21 mouse cellular contexts compared by ENCODE assay signal in the genomic region with DNA sequence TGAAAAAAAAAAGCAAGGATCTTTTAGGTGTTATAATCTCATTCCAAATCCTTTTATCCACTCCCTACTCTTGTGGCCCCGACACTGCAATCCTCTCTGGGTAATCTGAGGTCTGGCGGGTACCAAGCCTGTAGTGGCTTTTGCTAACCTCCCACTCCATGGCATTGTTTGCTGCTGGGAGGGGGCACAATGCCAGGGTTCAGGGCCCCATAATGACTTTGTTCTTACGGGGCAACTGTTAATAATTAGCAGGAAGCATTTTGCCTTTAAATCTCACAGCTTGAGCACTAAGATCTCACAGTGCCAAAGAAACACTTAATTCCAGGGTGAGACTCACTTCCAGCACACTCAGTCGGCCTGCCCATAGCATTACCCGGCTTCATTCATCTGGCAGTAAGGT.
DNase-seq lines count a peak whose midpoint lies in the region; ATAC-seq lines count a peak whose summit lies in the region.
"Had no signal": no experiment of that assay in that cellular context is flagged by ENCODE, and none has a peak within 500 bp of the region (broad histone marks: within the 10 kb centered on the region; RNA-seq: fewer than 3 reads in every experiment).

No protein-coding gene starts in this region.

- 50% methylated on average over 5 of the region's 5 CpGs for WGBS in kidney, embryonic 15.5 days
- WGBS in neural tube, embryonic 13.5 days, result 34% methylated on average over 5 of the region's 5 CpGs
- 38% methylated on average over 5 of the region's 5 CpGs for WGBS in neural tube, embryonic 15.5 days

- no peak for ATAC-seq in kidney, embryonic 15.5 days (replicated peaks; ENCODE audit: low FRiP score)
- ATAC-seq in neural tube, embryonic 13.5 days (ENCODE audit: low read depth), result no peak
- ATAC-seq in neural tube, embryonic 15.5 days (ENCODE audit: low FRiP score), result no peak
- ATAC-seq in erythroid progenitor cell, adult 5-6 weeks (replicated peaks; ENCODE audit: low FRiP score, poor library complexity, severe bottlenecking), result no peak
- ATAC-seq: forebrain, embryonic 13.5 days; forebrain, postnatal 0 days had no signal

- H3K4me2 ChIP-seq in kidney, embryonic 15.5 days, result no peak overlapping the region
- H3K4me2 ChIP-seq in neural tube, embryonic 13.5 days, result no peak overlapping the region
- H3K4me2 ChIP-seq in neural tube, embryonic 15.5 days, result no peak overlapping the region
- H3K4me2 ChIP-seq: embryonic facial prominence, embryonic 13.5 days; forebrain, embryonic 13.5 days; heart, embryonic 15.5 days; hindbrain, embryonic 14.5 days had no signal

- DNase-seq in kidney, adult 18-20 months, result peak; percentile 40
- DNase-seq in kidney, postnatal 10 days, result peak; percentile 47
- DNase-seq in kidney, postnatal 4 days, result peak; percentile 18 to 50
- no peak for DNase-seq in layer of hippocampus, adult 9-10 months (ENCODE audit: low spot score)
- DNase-seq: adrenal gland, postnatal 10 days; cerebellum, adult 11 months; cerebellum, adult 8-10 months; forebrain, postnatal 0 days; gastrocnemius, postnatal 36 days; heart, adult 11 months; heart, postnatal 14 days had no signal

- H3K27ac ChIP-seq in kidney, embryonic 15.5 days, result no peak overlapping the region
- H3K27ac ChIP-seq in neural tube, embryonic 13.5 days (replicated peaks), result peak overlapping the region; percentile 11; the same call in 1 of the 2 replicates
- no peak overlapping the region for H3K27ac ChIP-seq in neural tube, embryonic 15.5 days (replicated peaks)
- H3K27ac ChIP-seq: embryonic facial prominence, embryonic 13.5 days; forebrain, embryonic 13.5 days; heart, embryonic 10.5 days; heart, embryonic 15.5 days; hindbrain, embryonic 10.5 days; hindbrain, embryonic 14.5 days had no signal

- peaks cover 21% of the 10 kb centered on the region for H3K4me1 ChIP-seq in kidney, embryonic 15.5 days
- H3K4me1 ChIP-seq in neural tube, embryonic 13.5 days (replicated peaks), result peaks cover 38% of the 10 kb centered on the region
- peaks cover 30% of the 10 kb centered on the region for H3K4me1 ChIP-seq in neural tube, embryonic 15.5 days

- no peak overlapping the region for H3K9ac ChIP-seq in kidney, embryonic 15.5 days
- no peak overlapping the region for H3K9ac ChIP-seq in neural tube, embryonic 13.5 days
- H3K9ac ChIP-seq in neural tube, embryonic 15.5 days (replicated peaks), result no peak overlapping the region
- H3K9ac ChIP-seq: embryonic facial prominence, embryonic 13.5 days; forebrain, embryonic 13.5 days; forebrain, postnatal 0 days; heart, embryonic 15.5 days; hindbrain, embryonic 14.5 days had no signal

- H3K27me3 ChIP-seq in kidney, embryonic 15.5 days, result no peaks in the 10 kb centered on the region
- no peaks in the 10 kb centered on the region for H3K27me3 ChIP-seq in neural tube, embryonic 13.5 days
- H3K27me3 ChIP-seq in neural tube, embryonic 15.5 days (replicated peaks), result no peaks in the 10 kb centered on the region
- H3K27me3 ChIP-seq: embryonic facial prominence, embryonic 13.5 days; forebrain, embryonic 13.5 days; heart, embryonic 15.5 days had no signal

- H3K4me3 ChIP-seq in kidney, embryonic 15.5 days (replicated peaks), result no peak overlapping the region
- no peak overlapping the region for H3K4me3 ChIP-seq in neural tube, embryonic 13.5 days
- no peak overlapping the region for H3K4me3 ChIP-seq in neural tube, embryonic 15.5 days (replicated peaks)
- H3K4me3 ChIP-seq: embryonic facial prominence, embryonic 13.5 days; forebrain, embryonic 13.5 days; heart, embryonic 10.5 days; heart, embryonic 15.5 days; hindbrain, embryonic 10.5 days had no signal

- H3K9me3 ChIP-seq in kidney, embryonic 15.5 days (replicated peaks), result no peaks in the 10 kb centered on the region
- 0 out of 2 replicates have a peak, but pooled peaks cover 2% of the 10 kb centered on the region for H3K9me3 ChIP-seq in neural tube, embryonic 13.5 days
- H3K9me3 ChIP-seq in neural tube, embryonic 15.5 days (replicated peaks), result no peaks in the 10 kb centered on the region
- H3K9me3 ChIP-seq: embryonic facial prominence, embryonic 13.5 days; heart, embryonic 10.5 days; heart, embryonic 15.5 days had no signal

- no peaks in the 10 kb centered on the region for H3K36me3 ChIP-seq in kidney, embryonic 15.5 days
- H3K36me3 ChIP-seq in neural tube, embryonic 13.5 days, result no peaks in the 10 kb centered on the region
- H3K36me3 ChIP-seq in neural tube, embryonic 15.5 days, result no peaks in the 10 kb centered on the region
- H3K36me3 ChIP-seq: heart, embryonic 15.5 days had no signal
